Mouse (Mus musculus): ENCODE results near the gene Ttc28. TPM values are rescaled to one million over a fixed set of nuclear protein-coding genes. Genes with fewer than 3 reads are reported as not detected.

Ttc28 gene
- polyA plus RNA-seq, 1 experiment from 2014 or later: 0.95 TPM

DNA sequence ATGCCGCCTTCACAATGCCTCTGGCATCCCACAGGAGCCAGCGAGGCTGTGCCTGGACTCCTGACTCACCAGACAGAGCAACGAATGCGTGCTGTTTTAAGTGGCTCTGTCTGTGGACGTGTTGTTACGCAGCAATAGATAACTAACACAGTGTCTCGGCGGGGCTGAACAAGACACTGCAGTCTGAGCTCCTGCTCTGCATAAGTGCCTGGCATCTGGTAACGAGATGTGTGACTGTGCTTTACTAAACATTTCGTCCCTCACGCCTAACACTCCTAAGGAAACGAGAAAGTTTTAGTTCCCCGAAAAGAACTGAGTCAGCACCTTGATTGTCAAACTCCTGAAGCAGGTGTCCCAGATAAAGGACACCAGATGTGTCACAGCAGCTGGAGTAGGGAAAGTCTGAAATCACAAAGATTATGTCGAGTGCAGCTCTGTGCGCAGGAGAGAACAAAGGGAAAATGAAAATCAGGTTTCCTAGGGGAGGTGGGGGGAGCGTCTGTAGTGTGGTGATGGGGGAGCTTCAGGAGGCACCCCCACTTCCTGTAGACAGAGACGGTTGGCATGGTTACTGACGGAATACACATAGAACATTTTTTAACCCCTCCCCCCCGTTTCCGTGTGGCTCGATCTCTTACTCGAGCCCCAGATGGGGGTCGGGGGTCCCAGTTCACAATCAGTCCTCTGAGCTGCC, 280.2 kb downstream of the Ttc28 start:
- Histone ChIP-seq H3K4me2 (peak overlapping the region; percentile 14; the same call in 1 of the 2 replicates), H3K27ac (no peak overlapping the region), H3K36me3 (no peaks in the 10 kb centered on the region), H3K4me1 (replicated peaks) (peaks cover 6% of the 10 kb centered on the region; the same call in 1 of the 2 replicates), H3K9ac (no peak overlapping the region), H3K9me3 (replicated peaks) (no peaks in the 10 kb centered on the region), H3K27me3 (no peaks in the 10 kb centered on the region; the same call in 1 of the 2 replicates), H3K4me3 (replicated peaks) (no peak overlapping the region)
- DNase-seq (no peak), ATAC-seq (ENCODE audit: low read depth) (no peak)
- WGBS (ENCODE audit: insufficient replicate concordance): 41% methylated on average over 23 of the region's 23 CpGs

- Histone ChIP-seq H3K27ac (no peak overlapping the region), H3K9ac (no peak overlapping the region), H3K4me1 (replicated peaks) (peaks cover 6% of the 10 kb centered on the region; the same call in 1 of the 2 replicates), H3K36me3 (no peaks in the 10 kb centered on the region), H3K27me3 (no peaks in the 10 kb centered on the region; the same call in 1 of the 2 replicates), H3K4me2 (no peak overlapping the region), H3K9me3 (replicated peaks) (no peaks in the 10 kb centered on the region), H3K4me3 (replicated peaks) (no peak overlapping the region)
- 30% methylated on average over 7 of the region's 7 CpGs for WGBS (ENCODE audit: insufficient replicate concordance)
- no peak for ATAC-seq (ENCODE audit: low read depth)
- DNase-seq: no peak
Measured at GRCm38 (mm10) chr5:111161146-111161930, 281.7 kb downstream of the Ttc28 start.

GRCm38 (mm10) chr5:111162857-111163256, 283.3 kb downstream of the Ttc28 start:
- Histone ChIP-seq H3K9me3 (replicated peaks) (no peaks in the 10 kb centered on the region), H3K9ac (no peak overlapping the region), H3K4me2 (no peak overlapping the region), H3K27ac (no peak overlapping the region), H3K36me3 (no peaks in the 10 kb centered on the region), H3K27me3 (no peaks in the 10 kb centered on the region; the same call in 1 of the 2 replicates), H3K4me3 (replicated peaks) (no peak overlapping the region), H3K4me1 (replicated peaks) (peaks cover 6% of the 10 kb centered on the region; the same call in 1 of the 2 replicates)
- no peak for ATAC-seq (ENCODE audit: low read depth)
- DNase-seq: no peak
- 56% methylated on average over 6 of the region's 6 CpGs for WGBS (ENCODE audit: insufficient replicate concordance)

DNA sequence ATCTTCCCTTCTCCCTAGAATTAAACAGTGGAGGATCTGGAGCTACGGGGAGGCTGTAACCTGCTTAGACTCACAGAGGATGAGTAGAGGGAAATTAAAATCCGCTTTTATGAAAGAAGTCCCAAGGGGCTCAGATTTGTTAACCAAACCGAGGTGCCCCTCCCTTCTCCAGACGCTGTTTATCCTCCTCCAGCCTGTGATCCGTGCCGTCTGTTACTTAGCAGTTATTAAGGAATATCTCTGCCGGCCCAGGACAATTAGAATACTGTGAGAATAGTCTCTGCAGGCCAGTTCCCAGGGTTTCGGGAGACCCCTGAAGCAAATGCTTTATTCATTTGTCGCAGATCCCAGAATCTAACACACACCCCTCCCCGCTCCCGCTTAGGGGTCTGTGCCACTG, 283.8 kb downstream of the Ttc28 start:
- Histone ChIP-seq H3K36me3 (no peaks in the 10 kb centered on the region), H3K27me3 (no peaks in the 10 kb centered on the region; the same call in 1 of the 2 replicates), H3K9ac (no peak overlapping the region), H3K27ac (no peak overlapping the region), H3K4me2 (no peak overlapping the region), H3K4me1 (replicated peaks) (peaks cover 6% of the 10 kb centered on the region; the same call in 1 of the 2 replicates), H3K9me3 (replicated peaks) (no peaks in the 10 kb centered on the region), H3K4me3 (replicated peaks) (no peak overlapping the region)
- no peak for ATAC-seq (ENCODE audit: low read depth)
- 69% methylated on average over 11 of the region's 11 CpGs for WGBS (ENCODE audit: insufficient replicate concordance)
- DNase-seq: no peak

DNA sequence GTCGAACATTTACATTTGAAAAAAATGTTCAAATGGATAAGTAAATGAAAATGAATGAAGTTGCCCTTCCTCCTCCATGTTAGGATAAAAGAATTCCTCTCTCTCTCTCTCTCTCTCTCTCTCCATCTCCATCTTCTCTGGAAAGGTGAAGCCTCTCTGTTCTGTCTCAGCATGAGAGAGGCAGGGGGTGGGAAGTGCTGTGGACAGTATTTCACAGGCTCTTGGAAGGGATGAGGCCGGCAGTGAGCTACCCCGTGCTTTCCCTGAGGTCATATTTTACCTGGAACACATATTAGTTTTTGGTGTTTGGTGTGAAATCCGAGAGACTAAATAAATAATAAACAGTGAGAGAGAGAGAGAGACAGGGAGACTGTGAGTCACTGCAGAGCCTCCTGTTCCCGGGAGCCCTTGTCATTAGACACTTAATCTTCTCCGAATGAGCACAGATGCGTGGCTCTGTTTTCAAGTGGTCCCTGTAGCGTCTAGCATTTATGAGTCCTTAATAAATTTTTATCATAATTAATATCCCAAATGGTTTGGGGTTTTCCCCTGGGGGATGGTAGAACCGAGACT, 284.8 kb downstream of the Ttc28 start:
- Histone ChIP-seq H3K4me3 (replicated peaks) (no peak overlapping the region), H3K27ac (no peak overlapping the region), H3K9me3 (replicated peaks) (no peaks in the 10 kb centered on the region), H3K9ac (no peak overlapping the region), H3K4me2 (no peak overlapping the region), H3K27me3 (no peaks in the 10 kb centered on the region; the same call in 1 of the 2 replicates), H3K4me1 (replicated peaks) (peaks cover 6% of the 10 kb centered on the region; the same call in 1 of the 2 replicates), H3K36me3 (no peaks in the 10 kb centered on the region)
- no peak for DNase-seq
- ATAC-seq (ENCODE audit: low read depth): no peak
- WGBS (ENCODE audit: insufficient replicate concordance): 52% methylated on average over 9 of the region's 9 CpGs

- no peak for DNase-seq
- ATAC-seq (ENCODE audit: low read depth): no peak
- Histone ChIP-seq H3K27ac (no peak overlapping the region), H3K4me1 (replicated peaks) (no peaks in the 10 kb centered on the region), H3K9me3 (replicated peaks) (no peaks in the 10 kb centered on the region), H3K27me3 (no peaks in the 10 kb centered on the region), H3K4me2 (no peak overlapping the region), H3K9ac (no peak overlapping the region), H3K4me3 (replicated peaks) (no peak overlapping the region), H3K36me3 (no peaks in the 10 kb centered on the region)
- WGBS (ENCODE audit: insufficient replicate concordance): 53% methylated on average over 9 of the region's 9 CpGs
Measured at GRCm38 (mm10) chr5:111170383-111170782, 290.8 kb downstream of the Ttc28 start.

GRCm38 (mm10) chr5:111175410-111175809, 295.8 kb downstream of the Ttc28 start:
- Histone ChIP-seq H3K9me3 (replicated peaks) (no peaks in the 10 kb centered on the region), H3K4me2 (no peak overlapping the region), H3K36me3 (no peaks in the 10 kb centered on the region), H3K27me3 (no peaks in the 10 kb centered on the region; the same call in 1 of the 2 replicates), H3K27ac (no peak overlapping the region), H3K4me3 (replicated peaks) (no peak overlapping the region), H3K9ac (no peak overlapping the region), H3K4me1 (replicated peaks) (peaks cover 5% of the 10 kb centered on the region; the same call in 1 of the 2 replicates)
- ATAC-seq (ENCODE audit: low read depth) (no peak), DNase-seq (no peak)
- WGBS (ENCODE audit: insufficient replicate concordance): 68% methylated on average over 12 of the region's 12 CpGs

GRCm38 (mm10) chr5:111175842-111176241, 296.2 kb downstream of the Ttc28 start:
- H3K36me3 ChIP-seq: no peaks in the 10 kb centered on the region
- H3K4me3 ChIP-seq (replicated peaks): no peak overlapping the region
- peaks cover 5% of the 10 kb centered on the region; the same call in 1 of the 2 replicates for H3K4me1 ChIP-seq (replicated peaks)
- no peaks in the 10 kb centered on the region; the same call in 1 of the 2 replicates for H3K27me3 ChIP-seq
- DNase-seq (no peak), ATAC-seq (ENCODE audit: low read depth) (no peak)
- H3K4me2 ChIP-seq: no peak overlapping the region
- no peak overlapping the region for H3K27ac ChIP-seq
- no peak overlapping the region for H3K9ac ChIP-seq
- no peaks in the 10 kb centered on the region for H3K9me3 ChIP-seq (replicated peaks)
- WGBS (ENCODE audit: insufficient replicate concordance): 76% methylated on average over 9 of the region's 9 CpGs

DNA sequence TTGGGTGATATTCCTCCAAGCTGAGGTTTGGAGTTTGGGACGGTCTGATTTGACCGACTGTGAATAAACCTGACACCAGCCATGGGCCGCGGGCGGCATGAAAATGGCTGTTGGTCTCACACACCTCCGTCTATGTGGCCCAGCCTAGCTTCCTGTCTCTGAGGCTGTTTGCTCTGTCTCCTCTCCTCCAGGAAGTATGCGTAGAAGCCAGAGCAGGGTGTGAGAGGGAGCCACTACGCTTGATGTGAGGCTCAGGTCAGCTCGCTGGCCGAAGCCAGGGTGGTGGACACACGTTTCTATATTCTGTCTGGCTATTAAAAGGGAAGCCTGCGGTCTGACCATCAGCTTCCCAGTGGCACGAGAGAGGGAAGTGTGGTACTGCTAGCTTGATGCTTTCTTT, 296.8 kb downstream of the Ttc28 start:
- Histone ChIP-seq H3K4me3 (replicated peaks) (no peak overlapping the region), H3K36me3 (no peaks in the 10 kb centered on the region), H3K9ac (no peak overlapping the region), H3K4me1 (replicated peaks) (peaks cover 5% of the 10 kb centered on the region; the same call in 1 of the 2 replicates), H3K27ac (no peak overlapping the region), H3K9me3 (replicated peaks) (no peaks in the 10 kb centered on the region), H3K4me2 (no peak overlapping the region), H3K27me3 (no peaks in the 10 kb centered on the region; the same call in 1 of the 2 replicates)
- 64% methylated on average over 13 of the region's 13 CpGs for WGBS (ENCODE audit: insufficient replicate concordance)
- DNase-seq: no peak
- no peak for ATAC-seq (ENCODE audit: low read depth)

GRCm38 (mm10) chr5:111178324-111179076, 298.9 kb downstream of the Ttc28 start:
- DNase-seq (no peak), ATAC-seq (ENCODE audit: low read depth) (no peak)
- Histone ChIP-seq H3K9ac (no peak overlapping the region), H3K27ac (no peak overlapping the region), H3K4me1 (replicated peaks) (peaks cover 5% of the 10 kb centered on the region; the same call in 1 of the 2 replicates), H3K9me3 (replicated peaks) (no peaks in the 10 kb centered on the region), H3K4me2 (peak overlapping the region; percentile 21; the same call in 1 of the 2 replicates), H3K27me3 (no peaks in the 10 kb centered on the region; the same call in 1 of the 2 replicates), H3K4me3 (replicated peaks) (no peak overlapping the region), H3K36me3 (no peaks in the 10 kb centered on the region)
- WGBS (ENCODE audit: insufficient replicate concordance): 16% methylated on average over 21 of the region's 21 CpGs
